Mouse (Mus musculus) midbrain, embryonic 10.5 days (tissue): ENCODE data around the gene Repin1. TPM values are rescaled to one million over a fixed set of nuclear protein-coding genes. Genes with fewer than 3 reads are reported as not detected.

Experiments used
- DNase-seq: peaks from one replicate; pipeline ENCODE4 v3.0.0-alpha.2; 2017; ENCODE audit warnings: low spot score
- H3K27ac ChIP-seq: fragments of 300-500 bp; sonication (generic); replicated peaks from 2 replicates; pipeline ENCODE4 v1.5.1; 2016; ENCODE audit warnings: mild to moderate bottlenecking
- H3K27me3 ChIP-seq: fragments of 300-500 bp; sonication (generic); 2 replicates; pipeline ENCODE4 v1.6.1; 2016; ENCODE audit warnings: low read depth, mild to moderate bottlenecking; ENCODE audit not compliant: poor library complexity, severe bottlenecking
- H3K36me3 ChIP-seq: fragments of 300-500 bp; sonication (generic); 2 replicates; pipeline ENCODE4 v1.6.1; 2016; ENCODE audit warnings: mild to moderate bottlenecking, moderate library complexity
- H3K4me1 ChIP-seq: fragments of 300-500 bp; sonication (generic); 2 replicates; pipeline ENCODE4 v1.6.1; 2016
- H3K4me3 ChIP-seq: fragments of 300-500 bp; sonication (generic); 2 replicates; pipeline ENCODE4 v1.5.1; 2016; ENCODE audit warnings: mild to moderate bottlenecking, moderate library complexity
- H3K9me3 ChIP-seq: fragments of 300-500 bp; sonication (generic); replicated peaks from 2 replicates; pipeline ENCODE4 v1.6.1; 2016; ENCODE audit warnings: mild to moderate bottlenecking
- WGBS: fragments of 180-500 bp; shearing (Covaris S2); methylation state at CpG from one replicate; pipeline ENCODE4 v1.1.7; 2016; 5-methylcytosine and 5-hydroxymethylcytosine counted together
- polyA plus RNA-seq: library from polyadenylated mRNA; unstranded; fragments of >200 nt; fragmentation: Nextera tagmentation; extraction: Ambion mirVana; gene quantifications from 2 replicates; pipeline ENCODE4 v1.2.1, GENCODE M21; 2016

Gene Repin1
- polyA plus RNA-seq, 1 experiment from 2014 or later, result 58.9 TPM

DNA sequence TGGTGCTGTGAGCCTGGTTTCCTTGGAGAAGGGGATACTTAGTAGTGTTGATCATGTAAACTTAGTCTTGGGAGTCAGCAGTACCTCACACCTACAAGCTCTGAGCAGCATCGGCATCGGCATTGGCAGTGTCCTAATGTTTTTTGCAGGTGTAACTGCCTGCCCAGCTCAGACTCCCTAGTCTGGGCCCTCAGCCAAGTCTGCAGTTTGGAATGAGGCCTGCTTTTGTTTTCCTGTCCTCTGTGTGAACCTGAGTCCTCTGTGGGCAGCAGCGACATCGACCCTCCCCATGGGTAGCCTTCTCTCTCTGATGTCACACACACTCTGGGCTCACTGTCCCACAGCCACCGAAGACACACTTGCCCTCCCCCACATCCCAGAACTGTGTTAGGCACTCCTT is 27.4 kb upstream of the Repin1 start:
- H3K27ac ChIP-seq, result no peak overlapping the region
- H3K4me3 ChIP-seq, result no peak overlapping the region
- 95% methylated on average over 5 of the region's 5 CpGs for WGBS
- H3K9me3 ChIP-seq, result no peaks in the 10 kb centered on the region
- DNase-seq, result no peak
- H3K4me1 ChIP-seq, result no peaks in the 10 kb centered on the region
- H3K27me3 ChIP-seq, result no peaks in the 10 kb centered on the region
- H3K36me3 ChIP-seq, result peaks cover 69% of the 10 kb centered on the region

DNA sequence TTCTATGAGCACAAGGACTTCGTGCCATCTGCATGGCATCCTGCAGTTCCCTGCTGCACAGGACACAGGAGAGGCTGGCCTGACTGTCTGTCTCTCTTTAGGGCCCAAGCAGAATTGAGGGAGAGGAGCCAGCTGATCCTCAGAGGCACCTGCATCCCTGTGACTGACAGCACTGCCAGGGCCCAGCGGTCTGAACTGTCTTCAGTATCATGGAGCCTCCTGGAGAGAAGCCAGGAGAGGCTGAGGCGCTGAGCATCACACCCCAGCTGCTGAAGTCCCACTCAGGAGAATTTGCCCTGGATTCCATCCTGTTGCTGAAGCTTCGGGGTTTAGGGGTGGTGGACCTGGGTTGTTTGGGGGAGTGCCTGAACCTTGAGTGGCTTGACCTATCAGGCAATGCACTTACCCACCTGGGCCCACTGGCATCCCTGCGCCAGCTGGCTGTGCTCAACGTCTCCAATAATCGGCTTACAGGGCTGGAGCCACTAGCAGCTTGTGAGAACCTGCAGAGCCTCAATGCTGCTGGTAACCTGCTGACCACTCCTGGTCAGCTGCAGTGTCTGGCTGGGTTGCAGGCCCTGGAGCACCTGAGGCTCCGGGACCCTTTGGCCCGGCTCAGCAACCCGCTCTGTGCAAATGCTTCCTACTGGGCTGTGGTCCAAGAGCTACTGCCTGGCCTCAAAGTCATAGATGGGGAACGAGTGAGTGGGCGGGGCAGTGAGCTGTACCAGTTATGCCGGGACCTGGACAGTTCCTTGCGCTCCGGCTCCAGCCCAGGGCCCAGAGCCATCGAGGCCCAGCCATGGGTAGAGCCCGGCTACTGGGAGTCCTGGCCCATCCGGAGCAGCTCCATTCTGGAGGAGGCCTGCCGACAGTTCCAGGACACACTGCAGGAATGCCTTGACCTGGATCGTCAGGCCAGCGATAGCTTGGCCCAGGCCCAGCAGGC is 25.4 kb upstream of the Repin1 start:
- peaks cover 55% of the 10 kb centered on the region for H3K36me3 ChIP-seq
- no peak overlapping the region for H3K27ac ChIP-seq
- WGBS, result 88% methylated on average over 21 of the region's 21 CpGs
- no peaks in the 10 kb centered on the region for H3K9me3 ChIP-seq
- H3K4me3 ChIP-seq, result no peak overlapping the region
- no peak for DNase-seq
- no peaks in the 10 kb centered on the region for H3K27me3 ChIP-seq
- H3K4me1 ChIP-seq, result peaks cover 5% of the 10 kb centered on the region; the same call in 1 of the 2 replicates

DNA sequence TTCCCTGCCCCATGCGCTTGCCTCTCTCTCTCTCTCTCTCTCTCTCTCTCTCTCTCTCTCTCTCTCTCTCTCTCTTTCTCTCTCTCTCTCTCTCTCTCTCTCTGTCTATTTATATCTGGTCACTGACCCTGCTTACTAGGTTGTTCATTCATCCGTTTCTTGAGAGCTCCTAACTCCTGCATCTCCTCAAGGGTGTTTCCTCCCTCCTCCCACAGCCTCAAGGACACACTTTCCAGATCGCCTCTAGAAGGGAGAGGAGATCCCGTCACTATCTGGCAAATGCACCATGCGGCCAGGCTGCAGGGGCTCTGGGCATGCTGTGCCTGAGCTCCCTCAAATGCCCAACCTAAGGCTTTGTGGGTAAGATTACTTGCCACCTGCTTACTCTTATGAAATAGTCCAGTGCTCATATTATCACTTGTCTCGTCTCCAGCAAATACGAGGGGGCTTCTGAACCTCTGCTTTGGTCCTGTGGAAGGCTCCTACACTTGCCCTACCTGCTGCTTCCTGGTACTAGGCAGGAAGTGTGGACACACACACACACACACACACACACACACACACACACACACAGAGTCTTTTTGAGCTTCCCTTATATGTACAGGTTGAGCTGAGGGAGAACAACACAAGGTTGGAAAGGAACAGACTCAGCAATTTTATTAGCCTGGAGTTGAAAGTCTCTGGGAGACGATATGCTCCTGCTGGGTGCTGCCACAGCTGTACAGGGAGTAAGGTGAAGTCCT is 24.4 kb upstream of the Repin1 start:
- DNase-seq, result no peak
- H3K4me3 ChIP-seq, result no peak overlapping the region
- H3K27ac ChIP-seq, result no peak overlapping the region
- peaks cover 48% of the 10 kb centered on the region for H3K36me3 ChIP-seq
- WGBS, result 86% methylated on average over 8 of the region's 8 CpGs
- no peaks in the 10 kb centered on the region for H3K27me3 ChIP-seq
- no peaks in the 10 kb centered on the region for H3K9me3 ChIP-seq
- peaks cover 5% of the 10 kb centered on the region; the same call in 1 of the 2 replicates for H3K4me1 ChIP-seq

DNA sequence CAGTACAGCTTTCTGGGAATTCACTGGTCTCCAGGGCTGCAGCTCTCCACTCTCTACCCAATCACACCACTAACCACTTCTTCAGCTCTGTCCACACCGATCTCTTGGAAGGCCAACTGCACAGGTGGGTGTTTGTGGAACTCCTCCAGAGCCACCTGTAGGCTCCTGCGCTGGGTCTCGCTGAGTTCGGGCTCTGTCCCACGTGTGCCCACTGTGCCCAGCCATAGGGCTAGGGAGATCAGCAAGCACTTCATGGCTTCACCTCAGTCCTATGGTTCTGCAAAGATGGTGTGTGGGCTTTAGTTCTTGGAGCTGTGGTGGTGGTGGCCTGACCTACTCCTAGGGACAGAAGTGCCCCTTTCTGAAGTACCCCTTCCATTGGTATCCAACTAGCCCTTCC is 21.7 kb upstream of the Repin1 start:
- Histone ChIP-seq H3K9me3 (no peaks in the 10 kb centered on the region), H3K36me3 (peaks cover 27% of the 10 kb centered on the region), H3K4me3 (no peak overlapping the region)

DNA sequence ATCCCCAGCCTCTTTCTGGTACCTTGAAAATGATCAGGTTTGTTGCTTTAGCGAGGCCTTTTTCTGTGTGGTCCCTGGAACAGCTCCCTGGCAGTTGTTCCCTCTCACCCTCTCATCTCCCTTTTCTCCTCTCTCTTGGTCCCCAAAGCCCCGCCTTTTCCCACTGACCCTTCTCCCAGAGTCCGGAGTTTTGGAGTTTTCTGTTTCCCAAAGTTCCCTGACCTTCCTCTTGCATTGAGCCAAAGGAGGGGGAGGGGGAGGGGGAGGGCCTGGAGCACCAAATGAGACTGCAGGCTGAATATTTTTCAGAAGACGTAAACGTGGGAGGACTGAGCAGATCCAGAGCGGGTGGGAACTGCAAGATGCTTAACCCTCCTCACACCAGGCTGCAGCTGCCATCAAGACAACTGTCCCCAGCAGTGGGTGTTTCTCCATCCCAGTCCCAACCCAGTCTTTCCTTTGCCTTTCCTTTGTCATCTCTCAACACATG is 21.1 kb upstream of the Repin1 start, which contains the start of gene Rarres2:
Rarres2 (minus strand) TSS at position 218 of the 490 bp plus-strand sequence.
- no peak within 1 kb of the TSS for H3K4me3 ChIP-seq
- DNase-seq, result no peak
- no peak within 1 kb of the TSS for H3K27ac ChIP-seq
- no peaks in the 10 kb centered on the region for H3K9me3 ChIP-seq
- no peaks in the 10 kb centered on the region for H3K27me3 ChIP-seq
- 47% methylated on average over 6 of the region's 6 CpGs for WGBS
- H3K36me3 ChIP-seq, result peaks cover 27% of the 10 kb centered on the region
- peaks cover 5% of the 10 kb centered on the region; the same call in 1 of the 2 replicates for H3K4me1 ChIP-seq

More for the DNA sequence above, 21.7 kb upstream of the Repin1 start:
- 90% methylated on average over 5 of the region's 5 CpGs for WGBS
- Histone ChIP-seq H3K4me1 (peaks cover 5% of the 10 kb centered on the region; the same call in 1 of the 2 replicates), H3K27me3 (no peaks in the 10 kb centered on the region), H3K27ac (no peak overlapping the region)
- no peak for DNase-seq

DNA sequence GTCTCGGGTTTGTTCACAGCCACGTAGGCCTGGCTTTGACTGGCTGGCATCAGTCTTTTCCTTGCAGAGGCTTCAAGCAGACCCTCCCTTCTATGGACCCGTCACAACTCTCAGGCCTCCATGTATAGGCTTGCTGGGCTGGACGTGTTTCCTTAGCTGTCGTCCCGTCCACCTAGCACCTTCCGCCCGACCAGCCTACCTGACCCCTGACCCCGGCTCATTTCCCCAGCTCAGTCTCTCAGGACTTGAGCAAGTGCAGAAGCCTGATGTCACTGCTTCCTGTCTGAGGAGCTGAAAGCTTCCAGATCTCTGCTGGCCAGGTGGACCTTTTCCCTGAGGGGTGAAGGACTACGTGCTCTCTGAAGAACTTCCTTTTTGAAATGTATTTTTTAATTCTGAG is 20.4 kb upstream of the Repin1 start:
- no peaks in the 10 kb centered on the region for H3K27me3 ChIP-seq
- no peak for DNase-seq
- 70% methylated on average over 10 of the region's 10 CpGs for WGBS
- H3K9me3 ChIP-seq, result no peaks in the 10 kb centered on the region
- H3K4me3 ChIP-seq, result no peak overlapping the region
- peaks cover 23% of the 10 kb centered on the region for H3K36me3 ChIP-seq
- H3K27ac ChIP-seq, result no peak overlapping the region
- peaks cover 8% of the 10 kb centered on the region for H3K4me1 ChIP-seq

DNA sequence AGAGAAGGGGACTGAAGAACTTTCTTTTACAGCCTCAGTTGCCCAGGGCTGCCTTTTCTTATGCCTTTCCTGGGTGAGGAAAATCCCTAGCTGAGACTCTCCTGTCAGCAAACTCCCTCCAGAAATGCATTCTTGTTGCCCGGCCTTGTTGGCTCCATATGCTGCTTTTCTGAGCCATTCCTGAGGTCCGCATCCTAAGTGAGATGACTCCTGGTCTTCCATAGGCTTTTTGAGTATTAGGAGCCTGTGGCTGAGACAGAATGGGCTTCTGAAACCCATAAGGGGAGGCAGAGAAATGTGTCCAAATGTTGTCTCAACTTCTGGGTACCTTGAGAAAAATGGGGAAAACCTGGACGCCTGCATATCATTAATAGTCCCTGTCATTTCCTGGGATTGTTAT is 19.7 kb upstream of the Repin1 start:
- no peak for DNase-seq
- peaks cover 8% of the 10 kb centered on the region for H3K4me1 ChIP-seq
- no peak overlapping the region for H3K4me3 ChIP-seq
- peaks cover 16% of the 10 kb centered on the region for H3K36me3 ChIP-seq
- H3K27ac ChIP-seq, result no peak overlapping the region
- H3K27me3 ChIP-seq, result no peaks in the 10 kb centered on the region
- no peaks in the 10 kb centered on the region for H3K9me3 ChIP-seq
- 78% methylated on average over 3 of the region's 3 CpGs for WGBS

DNA sequence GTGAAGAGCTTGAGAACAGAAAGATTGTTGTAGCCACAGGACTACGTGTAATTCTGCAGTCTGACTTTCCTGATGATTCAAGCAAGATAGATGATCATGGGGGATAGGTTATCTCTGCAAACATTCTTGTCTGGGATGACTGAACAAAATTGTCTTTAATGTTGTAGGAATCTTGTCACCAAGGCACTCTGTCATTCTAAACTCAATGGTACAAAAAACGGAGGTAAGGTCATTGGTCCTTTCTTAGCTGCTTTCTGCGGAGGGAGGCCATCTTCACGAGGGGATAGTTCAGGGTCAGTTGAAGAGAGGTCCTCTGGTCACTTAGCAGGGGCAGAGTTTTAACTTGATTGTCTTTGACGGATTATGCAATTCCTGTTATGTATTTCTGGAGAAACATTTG is 14.9 kb upstream of the Repin1 start:
- Histone ChIP-seq H3K9me3 (no peaks in the 10 kb centered on the region), H3K36me3 (no peaks in the 10 kb centered on the region), H3K27me3 (no peaks in the 10 kb centered on the region), H3K27ac (no peak overlapping the region), H3K4me1 (peaks cover 12% of the 10 kb centered on the region), H3K4me3 (no peak overlapping the region)
- no peak for DNase-seq
- WGBS, result 74% methylated on average over 5 of the region's 5 CpGs

DNA sequence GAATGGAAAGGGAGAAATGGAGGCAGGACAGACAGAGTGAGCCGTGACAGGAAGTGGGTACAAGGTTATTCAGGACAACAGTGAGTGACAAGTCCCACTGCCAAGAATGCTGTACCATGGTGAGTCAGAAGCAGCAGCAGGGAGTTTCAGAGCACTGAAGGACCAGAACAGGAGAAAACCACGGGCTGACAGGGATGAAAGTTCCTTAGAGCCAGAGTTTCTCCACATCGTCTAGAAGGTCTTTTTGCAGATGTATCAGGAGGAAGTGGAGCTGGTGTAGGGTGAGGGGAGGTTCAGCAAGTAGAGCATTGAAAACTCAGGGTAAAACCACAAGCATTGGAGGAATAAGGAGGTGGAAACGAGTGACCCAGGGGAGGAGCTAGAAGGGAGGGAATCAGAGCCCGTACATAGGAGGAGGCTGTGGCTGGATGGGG is 14.5 kb upstream of the Repin1 start:
- H3K27ac ChIP-seq, result no peak overlapping the region
- DNase-seq, result no peak
- H3K27me3 ChIP-seq, result no peaks in the 10 kb centered on the region
- peaks cover 12% of the 10 kb centered on the region for H3K4me1 ChIP-seq
- H3K36me3 ChIP-seq, result no peaks in the 10 kb centered on the region
- no peaks in the 10 kb centered on the region for H3K9me3 ChIP-seq
- 47% methylated on average over 5 of the region's 5 CpGs for WGBS
- H3K4me3 ChIP-seq, result no peak overlapping the region

DNA sequence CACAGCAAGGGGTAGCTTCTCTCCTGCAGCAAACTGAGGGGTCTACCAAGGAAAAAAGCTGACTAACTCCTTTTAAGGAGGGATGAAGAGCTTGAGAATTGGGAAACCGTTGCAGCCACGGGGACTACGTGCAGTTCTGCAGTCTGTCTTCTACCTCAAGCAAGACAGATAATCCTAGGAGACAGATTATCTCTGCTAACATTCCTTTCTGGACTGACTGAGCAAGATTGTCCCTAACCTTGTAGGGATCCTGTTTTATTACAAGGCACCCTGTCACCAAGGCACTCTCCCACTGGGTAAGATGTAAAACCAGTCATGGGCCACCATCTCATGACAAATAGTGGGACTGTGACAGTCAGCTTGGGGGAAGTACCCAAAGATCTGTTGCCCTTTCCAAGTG is 12.4 kb upstream of the Repin1 start:
- DNase-seq, result no peak
- no peaks in the 10 kb centered on the region for H3K9me3 ChIP-seq
- H3K27ac ChIP-seq, result no peak overlapping the region
- no peaks in the 10 kb centered on the region for H3K27me3 ChIP-seq
- H3K4me1 ChIP-seq, result peaks cover 12% of the 10 kb centered on the region
- 30% methylated on average over 3 of the region's 3 CpGs for WGBS
- H3K4me3 ChIP-seq, result no peak overlapping the region
- H3K36me3 ChIP-seq, result no peaks in the 10 kb centered on the region

DNA sequence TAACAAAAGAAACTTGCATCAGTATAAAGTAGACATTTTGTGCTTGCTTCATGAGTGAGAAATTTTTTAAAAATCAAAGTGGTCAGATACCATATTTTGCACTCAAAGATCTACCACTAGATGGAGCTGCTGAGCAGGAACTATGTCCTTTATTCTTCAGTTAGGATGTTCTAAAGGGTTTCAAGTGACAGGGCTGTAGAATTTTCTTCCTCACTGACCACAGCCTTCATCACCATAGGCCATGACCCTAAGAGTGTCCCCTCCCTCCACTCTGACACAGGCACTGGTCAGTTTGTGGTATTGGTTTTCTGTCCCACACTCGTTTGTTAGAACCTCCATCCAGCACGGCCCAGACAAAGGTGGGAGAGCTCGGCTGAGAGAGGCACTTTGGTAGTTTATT is 11.6 kb upstream of the Repin1 start:
- Histone ChIP-seq H3K27me3 (no peaks in the 10 kb centered on the region), H3K27ac (0 out of 2 replicates have a peak overlapping the region, but pooled peaks have one; percentile 28), H3K36me3 (no peaks in the 10 kb centered on the region), H3K4me3 (no peak overlapping the region), H3K9me3 (no peaks in the 10 kb centered on the region), H3K4me1 (peaks cover 12% of the 10 kb centered on the region)
- WGBS, result 77% methylated on average over 3 of the region's 3 CpGs
- DNase-seq, result no peak

DNA sequence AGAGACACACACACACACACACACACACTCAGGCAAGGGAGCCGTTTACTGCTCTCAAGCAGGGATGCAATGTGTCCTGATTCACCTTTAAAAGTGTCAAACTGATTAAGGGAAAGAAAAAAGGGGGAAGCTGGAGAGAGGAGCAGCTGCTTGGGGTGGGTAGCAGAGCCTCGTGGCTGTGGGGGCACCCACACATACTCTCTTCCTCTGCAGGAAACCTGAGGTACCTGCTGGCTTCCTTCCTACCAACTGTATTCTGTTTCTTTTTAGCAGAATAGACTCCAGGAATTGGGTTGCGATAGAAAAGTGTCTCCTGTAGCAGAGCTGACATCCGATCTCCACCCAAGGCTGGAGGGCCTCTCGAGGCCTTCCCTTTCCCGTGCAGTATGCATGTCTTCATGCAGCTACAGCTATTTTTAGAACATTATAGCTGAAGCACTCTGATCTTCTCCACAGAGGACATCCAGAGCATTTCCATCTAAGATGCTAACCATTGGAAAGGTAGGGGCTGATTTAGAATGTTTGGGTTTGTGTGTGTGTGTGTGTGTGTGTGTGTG is 4.4 kb upstream of the Repin1 start, which contains the start of gene Gm45021:
Gm45021 (plus strand) TSS at position 417 of the 557 bp plus-strand sequence.
- H3K4me3 ChIP-seq, result no peak within 1 kb of the TSS
- DNase-seq, result no peak
- H3K27ac ChIP-seq, result no peak within 1 kb of the TSS
- WGBS, result 79% methylated on average over 6 of the region's 6 CpGs
- H3K27me3 ChIP-seq, result no peaks in the 10 kb centered on the region
- peaks cover 9% of the 10 kb centered on the region for H3K4me1 ChIP-seq
- H3K36me3 ChIP-seq, result no peaks in the 10 kb centered on the region
- H3K9me3 ChIP-seq, result no peaks in the 10 kb centered on the region
